8 mouse cellular contexts compared by ENCODE assay signal in genomic region chr1:43092056-43093015, GRCm38 (mm10). TPM values are rescaled to one million over a fixed set of nuclear protein-coding genes. Genes with fewer than 3 reads are reported as not detected.
DNase-seq lines count a peak whose midpoint lies in the region; ATAC-seq lines count a peak whose summit lies in the region.

No protein-coding gene starts in this region.

- H3K9me3 ChIP-seq in embryonic facial prominence, embryonic 15.5 days (replicated peaks), result no peaks in the 10 kb centered on the region
- no peaks in the 10 kb centered on the region for H3K9me3 ChIP-seq in limb, embryonic 13.5 days
- no peaks in the 10 kb centered on the region for H3K9me3 ChIP-seq in midbrain, embryonic 14.5 days (ENCODE audit: control insufficient read depth, low read length)

- H3K27ac ChIP-seq in embryonic facial prominence, embryonic 15.5 days (replicated peaks), result peak overlapping the region; percentile 74
- H3K27ac ChIP-seq in limb, embryonic 13.5 days, result peak overlapping the region; percentile 63; the same call in 1 of the 2 replicates
- H3K27ac ChIP-seq in midbrain, embryonic 14.5 days (replicated peaks; ENCODE audit: low read depth, low read length), result peak overlapping the region; percentile 88

- H3K4me3 ChIP-seq in embryonic facial prominence, embryonic 15.5 days (replicated peaks), result peak overlapping the region; percentile 79
- H3K4me3 ChIP-seq in limb, embryonic 13.5 days, result peak overlapping the region; percentile 77
- H3K4me3 ChIP-seq in midbrain, embryonic 14.5 days (replicated peaks; ENCODE audit: low read depth, low read length), result peak overlapping the region; percentile 71

- no peaks in the 10 kb centered on the region for H3K36me3 ChIP-seq in embryonic facial prominence, embryonic 15.5 days
- 0 out of 2 replicates have a peak, but pooled peaks cover 7% of the 10 kb centered on the region for H3K36me3 ChIP-seq in limb, embryonic 13.5 days
- 0 out of 2 replicates have a peak, but pooled peaks cover 2% of the 10 kb centered on the region for H3K36me3 ChIP-seq in midbrain, embryonic 14.5 days (ENCODE audit: control insufficient read depth, insufficient read depth, low read length)

- no peaks in the 10 kb centered on the region for H3K27me3 ChIP-seq in embryonic facial prominence, embryonic 15.5 days
- no peaks in the 10 kb centered on the region for H3K27me3 ChIP-seq in limb, embryonic 13.5 days
- H3K27me3 ChIP-seq in midbrain, embryonic 14.5 days (ENCODE audit: control insufficient read depth, insufficient read depth, low read length), result no peaks in the 10 kb centered on the region

- peak overlapping the region; percentile 68 for H3K4me2 ChIP-seq in embryonic facial prominence, embryonic 15.5 days (replicated peaks)
- peak overlapping the region; percentile 83 for H3K4me2 ChIP-seq in limb, embryonic 13.5 days (replicated peaks)
- peak overlapping the region; percentile 82 for H3K4me2 ChIP-seq in midbrain, embryonic 14.5 days (ENCODE audit: low read length)

- peaks cover 16% of the 10 kb centered on the region for H3K4me1 ChIP-seq in embryonic facial prominence, embryonic 15.5 days
- peaks cover 14% of the 10 kb centered on the region for H3K4me1 ChIP-seq in limb, embryonic 13.5 days
- peaks cover 23% of the 10 kb centered on the region for H3K4me1 ChIP-seq in midbrain, embryonic 14.5 days (ENCODE audit: control insufficient read depth, insufficient read depth, low read length)

- peak; percentile 80 for ATAC-seq in embryonic facial prominence, embryonic 15.5 days (ENCODE audit: insufficient number of reproducible peaks, low FRiP score, low TSS enrichment, low read depth)
- ATAC-seq in limb, embryonic 13.5 days (ENCODE audit: low FRiP score, low read depth), result peak; percentile 85
- ATAC-seq in midbrain, embryonic 14.5 days (ENCODE audit: low FRiP score, low TSS enrichment), result peak; percentile 89

- under 1% methylated on average over 93 of the region's 102 CpGs for WGBS in embryonic facial prominence, embryonic 15.5 days
- WGBS in limb, embryonic 13.5 days, result under 1% methylated on average over 101 of the region's 102 CpGs
- under 1% methylated on average over 102 of the region's 102 CpGs for WGBS in midbrain, embryonic 14.5 days

- H3K9ac ChIP-seq in embryonic facial prominence, embryonic 15.5 days, result peak overlapping the region; percentile 81
- peak overlapping the region; percentile 87 for H3K9ac ChIP-seq in limb, embryonic 13.5 days
- peak overlapping the region; percentile 92 for H3K9ac ChIP-seq in midbrain, embryonic 14.5 days (replicated peaks; ENCODE audit: low read length)

- DNase-seq in 416B (ENCODE audit: low read depth), result peak; percentile 56
- DNase-seq in adrenal gland, postnatal 4 days (ENCODE audit: low spot score in 2 of 2), result peak; percentile 46 to 56
- peak; percentile 70 for DNase-seq in heart, adult 8-10 months (ENCODE audit: low spot score)
- DNase-seq in kidney, adult 8-10 months, result peak; percentile 66 to 73
- peak; percentile 87 for DNase-seq in midbrain, embryonic 14.5 days
- peak; percentile 54 to 72 for DNase-seq in spleen, adult 18-20 months

RNA-seq across cellular contexts. Expression of gene Tgfbrap1, which starts 6.1 kb away (rescaled TPM):
- 10 to 100 TPM; 30.7 to 31.4 TPM for total RNA-seq in adrenal gland, postnatal 4 days (2021)
- polyA plus RNA-seq in embryonic facial prominence, embryonic 15.5 days (2015; fragmentation: Nextera tagmentation; extraction: Ambion mirVana), result 11.4 and 12.5 TPM in 2 replicates
- total RNA-seq in heart, adult 8-10 months (2022), result 10 to 100 TPM; 12.9 to 14.9 (median 13.8) TPM
- 10.3 and 12.2 TPM in 2 replicates for polyA plus RNA-seq in limb, embryonic 13.5 days (2015; fragmentation: Nextera tagmentation; extraction: Ambion mirVana)
- polyA plus RNA-seq in midbrain, embryonic 14.5 days (2014; fragmentation: Nextera tagmentation; extraction: Ambion mirVana), result 17.2 and 21.9 TPM in 2 replicates

RNA-seq across cellular contexts. Expression of gene AI597479, which starts 6.2 kb away (rescaled TPM):
- total RNA-seq in adrenal gland, postnatal 4 days (2021), result 10 to 100 TPM; 19.5 to 20.4 TPM
- 29.4 and 30.0 TPM in 2 replicates for polyA plus RNA-seq in embryonic facial prominence, embryonic 15.5 days (2015; fragmentation: Nextera tagmentation; extraction: Ambion mirVana)
- total RNA-seq in heart, adult 8-10 months (2022), result 10 to 100 TPM; 18.7 to 25.0 (median 21.5) TPM
- polyA plus RNA-seq in limb, embryonic 13.5 days (2015; fragmentation: Nextera tagmentation; extraction: Ambion mirVana), result 37.2 and 38.1 TPM in 2 replicates
- 47.6 and 60.1 TPM in 2 replicates for polyA plus RNA-seq in midbrain, embryonic 14.5 days (2014; fragmentation: Nextera tagmentation; extraction: Ambion mirVana)

Comparison
In these comparisons a context has a peak if more than half of its experiments do, and no peak if none do; other contexts are left out.
1. Peak in every context shown above with its lines: DNase-seq, ATAC-seq, H3K4me3 ChIP-seq and H3K27ac ChIP-seq.